Mouse (Mus musculus) c-Kit-positive CD71-positive TER-119-negative erythroid progenitor cells, embryonic 14.5 days (primary cell): ENCODE data around the gene Gpatch8.

Experiments used
- DNase-seq: peaks from one replicate; pipeline ENCODE4 v3.0.0-alpha.2; 2013; ENCODE audit warnings: low read depth

The Gpatch8 gene

DNA sequence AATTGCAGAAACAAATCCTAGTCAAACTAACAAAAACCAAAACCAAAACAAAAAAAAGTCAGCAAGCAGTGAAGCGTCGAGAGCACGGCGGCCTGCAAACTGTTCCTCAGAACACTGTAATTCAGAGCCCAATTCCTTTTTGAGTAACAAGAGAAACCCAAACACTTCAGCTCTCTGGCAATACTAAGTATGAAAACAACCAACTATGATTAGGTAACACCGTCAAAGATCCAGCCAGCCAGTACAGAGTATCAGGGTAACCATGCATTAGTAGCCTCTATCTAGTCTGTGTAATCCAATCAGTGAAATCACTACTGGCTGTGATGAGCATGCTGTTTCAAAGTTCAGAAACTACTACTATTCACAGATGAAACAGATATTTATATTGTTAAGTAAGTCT is 60.5 kb downstream of the Gpatch8 start:
- DNase-seq: no peak

DNA sequence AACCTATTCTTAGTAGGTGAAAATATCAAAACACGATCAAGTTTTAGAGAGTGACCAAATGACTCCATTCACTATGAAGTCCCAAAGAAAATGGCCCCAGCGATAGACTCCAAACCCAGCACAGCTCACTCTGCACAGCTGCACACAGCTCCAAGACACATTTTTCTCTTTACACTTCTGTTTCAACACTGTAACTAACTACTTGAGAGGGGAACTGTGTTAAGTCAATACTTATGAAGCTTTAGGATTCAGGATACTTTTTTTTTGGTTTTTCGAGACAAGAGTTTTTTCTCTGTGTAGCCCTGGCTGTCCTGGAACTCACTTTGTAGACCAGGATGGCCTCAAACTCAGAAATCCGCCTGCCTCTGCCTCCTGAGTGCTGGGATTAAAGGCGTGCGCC is 61.1 kb downstream of the Gpatch8 start:
- DNase-seq: no peak

- DNase-seq: no peak
Measured at GRCm38 (mm10) chr11:102494063-102494650, 62.0 kb downstream of the Gpatch8 start.

DNA sequence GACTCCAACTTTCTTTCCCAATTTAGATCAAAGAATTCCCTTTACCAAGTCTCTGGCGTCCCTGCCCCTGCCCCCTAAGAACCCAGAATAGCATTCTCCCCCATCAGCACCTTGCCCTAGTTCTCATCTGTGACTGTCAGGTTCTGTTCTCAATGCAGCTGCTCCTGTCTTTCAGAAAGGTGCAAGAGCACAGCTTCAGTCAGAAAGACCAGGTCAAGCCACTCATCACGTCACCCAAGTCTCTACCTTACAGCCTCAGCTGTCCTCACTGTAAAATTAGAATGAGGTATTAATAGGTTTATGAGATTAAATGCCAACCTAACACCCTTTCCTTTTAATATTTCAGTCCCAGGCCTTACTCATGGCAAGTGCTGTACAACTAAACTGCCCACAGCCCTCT is 63.0 kb downstream of the Gpatch8 start:
- no peak for DNase-seq

GRCm38 (mm10) chr11:102487901-102488300 is 68.3 kb downstream of the Gpatch8 start:
- no peak for DNase-seq

GRCm38 (mm10) chr11:102486733-102487386 is 69.3 kb downstream of the Gpatch8 start:
- peak; percentile 60 for DNase-seq

DNA sequence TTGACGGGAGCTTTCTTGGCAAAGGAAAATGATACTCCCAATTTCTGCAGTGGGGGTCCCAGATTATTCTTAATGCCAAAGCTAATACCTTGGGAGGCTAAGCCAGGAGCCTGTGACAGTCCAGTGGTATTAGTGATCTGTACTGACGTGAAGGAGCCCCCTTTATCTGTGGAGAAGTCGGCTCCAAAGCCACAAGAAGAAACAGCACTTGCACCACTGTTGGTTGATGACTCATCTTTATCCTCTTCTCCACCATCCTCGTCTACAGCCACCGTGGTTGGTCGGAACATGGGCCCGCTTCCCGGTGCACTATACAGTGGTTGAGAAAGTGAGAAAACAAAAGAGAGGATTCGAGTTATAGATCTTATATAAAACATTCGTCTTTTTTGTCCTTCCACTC is 74.4 kb downstream of the Gpatch8 start:
- no peak for DNase-seq

GRCm38 (mm10) chr11:102480897-102481296 is 75.3 kb downstream of the Gpatch8 start:
- no peak for DNase-seq

DNA sequence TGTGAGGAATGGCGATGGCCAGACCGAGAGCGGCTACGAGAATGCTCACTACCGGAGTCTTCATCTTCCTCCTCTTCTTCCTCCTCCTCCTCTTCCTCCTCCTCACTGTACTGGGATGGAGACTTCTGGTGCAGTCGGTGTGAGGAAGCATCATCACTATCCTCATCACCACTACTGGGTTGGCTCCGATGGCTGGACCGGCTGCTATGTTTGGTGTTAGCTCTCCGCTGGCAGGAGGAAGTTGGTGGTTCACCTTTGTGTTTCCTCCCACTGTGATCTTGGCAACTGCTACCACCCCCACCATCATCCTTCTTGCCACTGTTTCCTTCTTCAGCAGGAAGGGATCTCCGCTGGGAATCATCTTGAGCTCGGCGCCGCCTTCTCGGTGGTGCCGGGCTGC is 76.1 kb downstream of the Gpatch8 start:
- no peak for DNase-seq

- no peak for DNase-seq
Measured at GRCm38 (mm10) chr11:102479581-102479980, 76.6 kb downstream of the Gpatch8 start.

DNA sequence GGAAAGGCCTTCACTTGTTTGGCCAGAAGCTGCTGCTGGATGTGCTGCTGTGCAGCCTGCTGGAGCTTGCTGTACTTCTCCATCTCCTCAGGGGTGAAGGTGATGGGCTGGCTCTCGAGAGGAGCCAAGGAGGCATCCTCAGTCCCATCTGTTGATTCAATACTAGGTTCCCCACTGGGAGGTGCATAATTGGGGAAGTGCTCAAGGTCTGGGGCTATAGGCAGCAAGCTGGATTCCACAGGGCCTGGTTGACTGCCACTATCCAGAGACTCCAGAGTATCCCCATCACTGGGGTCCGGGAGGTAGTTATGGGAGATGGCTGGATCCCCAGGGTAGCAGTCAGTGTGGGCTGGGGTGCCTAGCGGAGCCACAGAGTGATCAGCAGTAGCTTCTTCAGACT is 77.5 kb downstream of the Gpatch8 start:
- DNase-seq: no peak

GRCm38 (mm10) chr11:102475027-102475426 is 81.2 kb downstream of the Gpatch8 start:
- DNase-seq: no peak

DNA sequence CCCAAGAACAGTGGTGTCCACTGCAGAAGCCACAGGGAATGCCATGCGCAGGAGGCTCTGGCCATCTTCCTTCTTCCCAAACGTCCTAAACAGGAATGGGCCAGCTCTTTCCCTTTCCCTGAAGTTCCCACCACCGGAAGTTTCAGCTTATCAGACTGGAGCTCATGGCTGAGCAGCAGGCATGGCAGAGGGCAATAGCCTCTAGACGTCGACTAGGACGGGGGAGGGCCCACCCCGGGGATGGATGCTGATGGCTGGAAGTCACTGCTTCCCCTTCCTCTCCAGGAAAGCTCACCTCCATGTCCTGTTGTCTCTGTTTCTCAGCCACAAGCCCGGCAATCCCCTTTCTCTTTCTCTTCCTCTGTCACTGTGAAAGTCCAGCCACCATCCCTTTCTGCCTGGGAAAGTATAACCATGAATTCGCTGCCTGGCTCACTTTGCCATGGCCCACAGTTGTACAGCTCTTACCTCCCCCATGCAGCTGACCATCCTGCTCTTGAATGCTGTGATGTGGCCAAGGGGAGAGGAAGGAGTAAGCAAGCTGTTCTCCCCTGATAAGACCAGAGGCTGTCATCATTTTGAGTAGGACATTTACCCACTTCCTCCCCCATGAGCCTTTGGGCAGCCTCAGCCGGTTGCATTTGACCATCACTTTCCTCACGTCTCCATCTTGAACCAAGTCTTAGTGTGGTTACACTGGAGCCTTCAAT is 86.4 kb downstream of the Gpatch8 start, which contains the start of gene Itga2b:
Gene Itga2b, minus strand, starts transcription at position 475 of the 710 bp plus-strand sequence.
- DNase-seq: peak; percentile 39

DNA sequence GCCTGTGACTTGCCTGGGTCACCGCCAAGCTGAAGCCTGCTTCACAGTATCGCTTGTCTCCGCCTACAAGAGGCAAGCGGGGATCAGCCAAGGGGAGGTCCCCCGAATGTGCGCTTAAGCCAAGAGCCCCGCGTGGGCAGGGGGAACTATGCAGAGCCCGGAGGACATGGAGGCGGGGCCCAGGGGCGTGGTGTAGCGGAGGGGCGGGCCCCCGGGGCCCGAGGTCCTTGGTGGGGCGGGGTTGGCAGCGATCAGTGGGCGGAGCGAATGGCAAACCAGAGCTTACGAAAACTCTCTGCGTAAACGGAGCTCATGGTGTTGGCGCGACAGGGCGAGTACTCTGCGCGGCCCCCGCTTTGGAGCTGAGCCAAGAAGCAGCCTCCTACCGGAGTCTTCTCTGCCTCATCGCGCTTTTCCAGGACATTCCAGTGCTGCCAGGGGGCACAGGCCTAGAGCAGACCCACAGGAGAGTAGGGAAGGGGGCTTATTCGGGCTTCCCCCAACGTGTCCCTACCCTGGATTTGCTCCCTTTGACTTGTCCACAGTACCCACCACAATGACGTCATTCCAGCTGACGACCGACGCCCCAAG is 89.1 kb downstream of the Gpatch8 start:
- DNase-seq: peak; percentile 88

DNA sequence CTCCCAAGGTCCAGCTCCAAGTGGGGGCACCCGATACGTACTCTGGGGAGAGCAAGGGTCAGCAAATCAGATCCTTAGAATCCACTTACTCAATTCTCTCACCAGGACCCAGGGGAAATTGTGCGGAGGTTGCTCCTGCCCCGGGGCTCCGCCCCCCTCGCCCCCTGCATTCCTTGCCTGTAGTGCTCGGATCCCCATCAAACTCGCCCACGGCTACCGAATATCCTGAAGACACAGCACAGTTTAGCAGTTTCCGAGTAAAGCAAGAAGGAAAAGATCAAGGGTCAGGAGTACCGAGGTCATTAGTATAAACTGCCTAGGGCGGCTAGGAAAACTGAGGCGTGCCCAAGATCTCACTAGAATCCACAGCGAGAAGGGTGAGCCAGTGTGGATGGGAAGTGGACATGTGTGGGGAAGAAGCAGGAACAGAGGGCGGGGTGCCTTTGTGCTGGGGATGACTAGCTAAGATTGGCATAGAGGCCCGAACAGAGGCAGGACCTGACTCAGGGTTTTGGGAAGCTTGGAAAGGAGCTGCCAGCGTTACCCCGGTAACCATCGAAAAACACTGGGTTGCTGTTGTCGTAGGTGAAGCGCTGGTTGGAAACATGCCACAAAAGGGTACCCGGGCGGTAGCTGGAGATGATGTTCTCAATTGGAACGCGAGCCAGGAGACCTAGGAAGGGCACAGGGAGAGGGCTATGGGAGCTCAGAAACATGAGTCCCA is 90.3 kb downstream of the Gpatch8 start:
- DNase-seq: no peak

DNA sequence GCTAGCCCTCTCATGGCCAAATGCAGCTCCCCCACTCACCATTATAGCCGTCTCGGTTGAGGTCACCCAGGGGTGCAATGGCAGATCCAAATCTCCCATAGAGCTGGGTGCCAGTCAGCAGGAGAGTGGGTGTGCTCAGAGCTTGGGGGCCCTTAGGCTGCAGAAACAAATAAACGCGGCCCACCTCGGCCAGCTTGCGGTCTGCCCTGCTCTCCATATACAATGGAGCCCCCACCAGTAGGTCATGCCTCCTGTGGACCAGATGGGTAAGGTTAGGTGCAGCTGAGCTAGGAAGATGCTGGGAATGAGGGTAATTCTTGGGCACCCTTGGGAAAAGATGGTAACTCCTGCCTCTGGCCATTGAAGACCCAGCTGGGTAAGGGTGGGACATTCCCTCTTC is 91.3 kb downstream of the Gpatch8 start:
- no peak for DNase-seq

DNA sequence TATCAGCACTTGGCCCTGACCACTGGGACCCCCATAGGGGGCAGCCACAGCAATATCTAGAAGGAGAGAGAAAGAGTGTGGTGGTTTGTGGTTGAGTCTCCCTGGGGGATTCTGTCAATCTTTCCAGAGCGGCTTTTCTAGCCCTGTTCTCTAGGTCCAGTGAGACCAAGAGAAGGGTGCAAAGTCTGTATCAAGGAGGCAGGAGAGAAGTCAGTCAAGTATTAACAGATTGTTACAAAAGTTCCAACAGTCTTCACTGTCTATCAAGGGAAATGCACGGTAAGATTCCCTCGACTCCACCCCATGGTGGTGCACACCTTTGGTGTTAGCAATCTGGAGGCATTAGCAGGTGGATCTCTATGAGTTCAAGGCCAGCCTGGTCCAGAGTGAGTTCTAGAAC is 94.4 kb downstream of the Gpatch8 start:
- DNase-seq: no peak

GRCm38 (mm10) chr11:102460541-102460940 is 95.7 kb downstream of the Gpatch8 start:
- no peak for DNase-seq

- peak; percentile 42 for DNase-seq
Measured at GRCm38 (mm10) chr11:102455740-102456396, 100.3 kb downstream of the Gpatch8 start.

DNA sequence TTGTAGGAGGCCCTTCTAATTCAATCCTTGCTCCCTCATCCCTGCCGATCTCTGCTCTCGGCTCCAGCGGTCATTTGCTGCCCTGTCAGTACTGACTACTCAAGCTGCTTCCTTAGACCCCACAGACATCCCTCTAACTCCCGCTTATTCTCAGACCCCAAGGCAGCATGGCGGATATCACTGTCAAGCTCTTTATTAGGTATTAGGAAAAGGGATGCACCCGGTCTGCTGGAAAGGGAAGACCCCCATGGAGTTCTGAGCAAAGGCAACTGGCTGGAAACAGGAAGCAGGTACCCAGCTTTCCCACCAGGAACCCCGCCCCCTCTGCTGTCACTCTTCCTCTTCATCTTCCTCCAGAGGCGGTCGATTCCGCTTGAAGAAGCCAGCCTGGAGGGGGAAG is 103.1 kb downstream of the Gpatch8 start:
- no peak for DNase-seq
